Mouse (Mus musculus): ENCODE data around the gene Trak1. TPM values are rescaled to one million over a fixed set of nuclear protein-coding genes. Genes with fewer than 3 reads are reported as not detected.

Trak1 gene
- polyA plus RNA-seq, 1 experiment from 2014 or later, result 52.9 TPM

GRCm38 (mm10) chr9:121376094-121376493 lies 78.8 kb downstream of the Trak1 start:
- Histone ChIP-seq H3K4me2 (no peak overlapping the region), H3K9ac (replicated peaks) (no peak overlapping the region), H3K27ac (replicated peaks) (0 out of 2 replicates have a peak overlapping the region, but pooled peaks have one; percentile 3), H3K27me3 (replicated peaks) (no peaks in the 10 kb centered on the region), H3K9me3 (replicated peaks) (no peaks in the 10 kb centered on the region), H3K4me1 (peaks cover 39% of the 10 kb centered on the region), H3K36me3 (no peaks in the 10 kb centered on the region), H3K4me3 (replicated peaks) (no peak overlapping the region)
- 78% methylated on average over 5 of the region's 5 CpGs for WGBS
- no peak for ATAC-seq (ENCODE audit: low FRiP score)

- H3K4me1 ChIP-seq, result peaks cover 15% of the 10 kb centered on the region
- no peak overlapping the region for H3K9ac ChIP-seq (replicated peaks)
- no peaks in the 10 kb centered on the region for H3K9me3 ChIP-seq (replicated peaks)
- 88% methylated on average over 11 of the region's 11 CpGs for WGBS
- no peak for ATAC-seq (ENCODE audit: low FRiP score)
- H3K4me3 ChIP-seq (replicated peaks), result no peak overlapping the region
- H3K4me2 ChIP-seq, result no peak overlapping the region
- no peak overlapping the region for H3K27ac ChIP-seq (replicated peaks)
- no peaks in the 10 kb centered on the region for H3K36me3 ChIP-seq
- no peaks in the 10 kb centered on the region for H3K27me3 ChIP-seq (replicated peaks)
Observed at GRCm38 (mm10) chr9:121380310-121380920, 83.1 kb downstream of the Trak1 start.

DNA sequence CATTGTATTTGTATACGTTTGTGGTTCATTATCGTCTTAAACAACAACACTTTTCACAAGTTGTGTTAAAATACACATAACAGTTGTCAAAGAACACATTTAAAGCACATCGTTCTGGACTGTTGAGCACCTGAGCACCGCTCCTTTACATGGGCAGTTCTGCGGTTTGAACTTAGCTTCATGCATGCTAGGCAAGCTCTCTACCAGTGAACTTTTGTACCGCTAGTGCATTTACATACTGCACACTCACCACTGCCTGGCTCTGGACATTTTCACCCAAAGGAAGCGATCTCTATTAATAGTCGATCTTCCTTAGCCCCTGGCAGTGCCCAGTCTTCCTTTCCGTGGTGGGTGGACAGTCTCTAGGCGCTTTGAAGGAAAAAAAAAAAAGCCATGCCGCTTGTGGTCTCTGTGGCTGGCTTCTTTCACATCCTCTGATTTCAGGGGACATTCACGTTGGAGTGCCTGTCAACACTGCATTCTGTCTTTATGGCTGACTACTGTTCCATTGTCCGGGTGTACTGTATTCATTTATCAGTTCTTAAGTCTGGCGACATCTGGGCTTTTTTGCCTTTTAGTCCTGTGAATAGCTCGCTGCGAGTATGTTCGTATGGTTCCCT lies 84.5 kb downstream of the Trak1 start:
- 70% methylated on average over 17 of the region's 17 CpGs for WGBS
- no peaks in the 10 kb centered on the region for H3K9me3 ChIP-seq (replicated peaks)
- H3K27me3 ChIP-seq (replicated peaks), result no peaks in the 10 kb centered on the region
- H3K9ac ChIP-seq (replicated peaks), result no peak overlapping the region
- H3K4me3 ChIP-seq (replicated peaks), result no peak overlapping the region
- ATAC-seq (ENCODE audit: low FRiP score), result no peak
- H3K36me3 ChIP-seq, result no peaks in the 10 kb centered on the region
- no peak overlapping the region for H3K4me2 ChIP-seq
- no peak overlapping the region; the same call in 1 of the 2 replicates for H3K27ac ChIP-seq (replicated peaks)
- peaks cover 22% of the 10 kb centered on the region for H3K4me1 ChIP-seq

GRCm38 (mm10) chr9:121382568-121382967 lies 85.3 kb downstream of the Trak1 start:
- no peaks in the 10 kb centered on the region for H3K36me3 ChIP-seq
- ATAC-seq (ENCODE audit: low FRiP score), result no peak
- no peak overlapping the region for H3K4me3 ChIP-seq (replicated peaks)
- H3K9me3 ChIP-seq (replicated peaks), result no peaks in the 10 kb centered on the region
- peaks cover 21% of the 10 kb centered on the region for H3K4me1 ChIP-seq
- 0 out of 2 replicates have a peak overlapping the region, but pooled peaks have one; percentile 24 for H3K27ac ChIP-seq (replicated peaks)
- H3K4me2 ChIP-seq, result no peak overlapping the region
- H3K27me3 ChIP-seq (replicated peaks), result no peaks in the 10 kb centered on the region
- no peak overlapping the region for H3K9ac ChIP-seq (replicated peaks)
- 91% methylated on average over 14 of the region's 14 CpGs for WGBS

DNA sequence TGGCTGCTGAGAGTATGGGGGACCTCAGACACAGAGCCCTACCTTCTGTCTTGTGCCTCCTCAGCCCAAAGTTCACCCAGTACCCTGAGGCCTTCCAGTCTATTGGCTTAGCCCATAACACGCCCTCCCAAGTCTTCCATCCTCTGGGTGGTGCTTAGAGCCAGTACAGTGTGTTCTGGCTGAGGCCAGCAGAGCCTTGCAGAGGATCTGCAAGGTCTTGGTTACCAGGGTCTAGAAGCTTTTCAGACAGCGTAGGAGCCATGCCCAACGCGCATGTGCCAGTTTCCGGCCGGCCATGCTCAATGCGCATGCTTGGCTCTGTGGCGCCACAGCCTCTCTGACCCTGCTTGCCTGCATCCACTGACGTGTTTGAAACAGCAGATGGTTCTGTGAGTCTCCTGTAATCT lies 85.9 kb downstream of the Trak1 start:
- H3K9ac ChIP-seq (replicated peaks), result no peak overlapping the region
- ATAC-seq (ENCODE audit: low FRiP score), result no peak

DNA sequence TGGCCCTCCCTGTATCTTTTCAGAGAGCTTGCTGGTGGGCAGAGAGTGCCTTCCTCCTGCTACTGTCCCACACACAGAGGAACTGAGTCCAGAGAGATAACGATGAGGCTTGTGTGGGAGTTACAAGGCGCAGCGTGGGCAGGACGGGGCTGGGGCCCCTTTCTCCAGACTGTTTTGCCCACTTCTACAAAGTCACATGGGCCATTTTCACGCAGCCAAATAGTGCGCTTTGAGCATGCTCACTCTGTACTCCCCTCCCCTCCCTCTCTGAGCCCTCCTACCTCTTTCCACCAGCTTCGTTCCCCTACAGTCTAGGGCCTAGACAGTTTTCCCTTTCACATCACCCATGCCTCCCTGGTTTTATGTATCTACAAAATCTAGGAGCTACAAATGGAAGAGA lies 87.3 kb downstream of the Trak1 start:
- Histone ChIP-seq H3K27ac (replicated peaks) (no peak overlapping the region), H3K4me1 (peaks cover 34% of the 10 kb centered on the region), H3K27me3 (replicated peaks) (no peaks in the 10 kb centered on the region), H3K9me3 (replicated peaks) (no peaks in the 10 kb centered on the region), H3K4me3 (replicated peaks) (no peak overlapping the region), H3K9ac (replicated peaks) (no peak overlapping the region), H3K36me3 (no peaks in the 10 kb centered on the region), H3K4me2 (no peak overlapping the region)
- WGBS, result 81% methylated on average over 7 of the region's 7 CpGs
- ATAC-seq (ENCODE audit: low FRiP score), result no peak

More for the DNA sequence above, 85.9 kb downstream of the Trak1 start:
- H3K27ac ChIP-seq (replicated peaks), result peak overlapping the region; percentile 24; the same call in 1 of the 2 replicates
- H3K4me1 ChIP-seq, result peaks cover 27% of the 10 kb centered on the region
- H3K36me3 ChIP-seq, result no peaks in the 10 kb centered on the region
- H3K4me3 ChIP-seq (replicated peaks), result no peak overlapping the region
- no peaks in the 10 kb centered on the region for H3K9me3 ChIP-seq (replicated peaks)
- no peak overlapping the region for H3K4me2 ChIP-seq
- no peaks in the 10 kb centered on the region for H3K27me3 ChIP-seq (replicated peaks)
- WGBS, result 89% methylated on average over 9 of the region's 9 CpGs

GRCm38 (mm10) chr9:121385091-121385748 lies 87.9 kb downstream of the Trak1 start:
- H3K9me3 ChIP-seq (replicated peaks), result no peaks in the 10 kb centered on the region
- WGBS, result 39% methylated on average over 16 of the region's 16 CpGs
- H3K4me2 ChIP-seq, result no peak overlapping the region
- no peak for ATAC-seq (ENCODE audit: low FRiP score)
- H3K9ac ChIP-seq (replicated peaks), result no peak overlapping the region
- no peak overlapping the region for H3K4me3 ChIP-seq (replicated peaks)
- no peaks in the 10 kb centered on the region for H3K36me3 ChIP-seq
- H3K4me1 ChIP-seq, result peaks cover 34% of the 10 kb centered on the region
- H3K27ac ChIP-seq (replicated peaks), result peak overlapping the region; percentile 49; the same call in 1 of the 2 replicates
- H3K27me3 ChIP-seq (replicated peaks), result no peaks in the 10 kb centered on the region

DNA sequence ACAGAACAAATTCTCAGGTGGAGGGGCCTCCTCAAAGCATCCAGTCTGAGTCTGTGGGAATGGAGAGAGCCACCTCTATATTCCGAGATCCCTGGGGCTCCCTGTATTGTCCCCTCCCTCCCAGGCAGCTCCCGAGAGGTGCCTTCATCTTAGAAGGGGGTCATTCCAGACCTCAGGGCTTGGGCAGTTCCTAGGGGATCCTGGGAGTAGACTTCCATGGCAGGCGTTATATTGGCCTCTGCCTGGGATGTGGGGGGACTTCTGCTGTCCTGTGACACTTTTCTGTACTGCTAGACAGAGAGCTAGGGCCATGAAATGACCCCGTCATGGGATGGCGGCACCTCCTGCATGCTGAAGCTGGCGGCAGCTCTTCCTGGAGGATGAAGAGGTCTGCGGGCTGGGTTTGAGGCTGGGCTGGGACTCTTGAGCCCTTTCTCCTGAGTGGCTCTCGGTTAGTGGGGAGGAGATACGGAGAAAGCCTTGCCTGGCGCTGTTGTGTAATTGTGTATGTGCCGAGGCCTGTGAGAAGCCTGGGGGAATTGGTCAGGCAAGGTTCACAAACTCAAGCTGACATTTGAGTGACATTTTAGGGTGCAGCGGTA lies 88.5 kb downstream of the Trak1 start:
- Histone ChIP-seq H3K27me3 (replicated peaks) (no peaks in the 10 kb centered on the region), H3K9ac (replicated peaks) (no peak overlapping the region), H3K4me2 (no peak overlapping the region), H3K36me3 (no peaks in the 10 kb centered on the region), H3K27ac (replicated peaks) (no peak overlapping the region), H3K4me1 (peaks cover 34% of the 10 kb centered on the region), H3K9me3 (replicated peaks) (no peaks in the 10 kb centered on the region), H3K4me3 (replicated peaks) (no peak overlapping the region)
- WGBS, result 84% methylated on average over 12 of the region's 12 CpGs
- ATAC-seq (ENCODE audit: low FRiP score), result no peak

DNA sequence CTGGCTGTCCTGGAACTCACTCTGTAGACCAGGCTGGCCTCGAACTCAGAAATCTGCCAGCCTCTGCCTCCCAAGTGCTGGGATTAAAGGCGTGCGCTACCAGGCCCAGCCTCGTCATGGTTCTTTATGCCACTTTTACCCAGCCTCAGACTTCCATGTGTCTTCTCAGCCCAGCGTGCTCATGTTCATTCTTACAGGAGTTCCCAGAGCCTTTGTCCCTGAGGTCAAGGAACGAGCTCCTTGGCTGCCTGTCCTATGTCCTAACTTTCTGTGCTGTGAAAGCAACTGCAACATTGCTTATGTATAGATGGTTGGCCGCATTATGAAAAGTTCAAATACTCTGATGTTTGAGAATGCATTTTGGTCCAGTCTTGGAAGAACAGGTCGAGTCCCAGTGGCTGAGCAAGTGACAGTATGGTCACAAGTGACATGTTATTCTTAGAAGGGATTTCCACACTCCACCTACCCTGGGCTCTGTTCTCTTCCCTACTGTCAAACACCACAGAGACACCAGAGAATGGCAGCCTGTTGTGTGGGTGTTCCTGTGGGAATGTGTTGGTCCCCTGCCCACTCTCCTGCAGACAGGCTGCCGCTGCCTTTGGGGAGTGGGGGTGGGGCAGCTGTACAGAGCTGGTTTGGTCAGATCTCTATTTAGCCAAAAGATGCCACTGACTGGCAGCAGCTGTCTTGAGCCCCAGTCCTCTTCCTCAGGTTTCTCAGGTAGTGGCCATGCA lies 90.4 kb downstream of the Trak1 start:
- no peak overlapping the region for H3K4me2 ChIP-seq
- H3K9ac ChIP-seq (replicated peaks), result no peak overlapping the region
- WGBS, result 75% methylated on average over 9 of the region's 9 CpGs
- no peaks in the 10 kb centered on the region for H3K9me3 ChIP-seq (replicated peaks)
- no peaks in the 10 kb centered on the region for H3K27me3 ChIP-seq (replicated peaks)
- H3K27ac ChIP-seq (replicated peaks), result no peak overlapping the region
- ATAC-seq (ENCODE audit: low FRiP score), result no peak
- peaks cover 29% of the 10 kb centered on the region for H3K4me1 ChIP-seq
- H3K4me3 ChIP-seq (replicated peaks), result no peak overlapping the region
- H3K36me3 ChIP-seq, result no peaks in the 10 kb centered on the region

- H3K9me3 ChIP-seq (replicated peaks), result no peaks in the 10 kb centered on the region
- H3K4me1 ChIP-seq, result peaks cover 29% of the 10 kb centered on the region
- H3K27ac ChIP-seq (replicated peaks), result no peak overlapping the region
- no peaks in the 10 kb centered on the region for H3K27me3 ChIP-seq (replicated peaks)
- no peak for ATAC-seq (ENCODE audit: low FRiP score)
- no peak overlapping the region for H3K4me3 ChIP-seq (replicated peaks)
- H3K9ac ChIP-seq (replicated peaks), result no peak overlapping the region
- peaks cover 3% of the 10 kb centered on the region; the same call in 1 of the 2 replicates for H3K36me3 ChIP-seq
- WGBS, result 62% methylated on average over 12 of the region's 13 CpGs
- no peak overlapping the region for H3K4me2 ChIP-seq
Observed at GRCm38 (mm10) chr9:121388273-121388931, 91.1 kb downstream of the Trak1 start.

DNA sequence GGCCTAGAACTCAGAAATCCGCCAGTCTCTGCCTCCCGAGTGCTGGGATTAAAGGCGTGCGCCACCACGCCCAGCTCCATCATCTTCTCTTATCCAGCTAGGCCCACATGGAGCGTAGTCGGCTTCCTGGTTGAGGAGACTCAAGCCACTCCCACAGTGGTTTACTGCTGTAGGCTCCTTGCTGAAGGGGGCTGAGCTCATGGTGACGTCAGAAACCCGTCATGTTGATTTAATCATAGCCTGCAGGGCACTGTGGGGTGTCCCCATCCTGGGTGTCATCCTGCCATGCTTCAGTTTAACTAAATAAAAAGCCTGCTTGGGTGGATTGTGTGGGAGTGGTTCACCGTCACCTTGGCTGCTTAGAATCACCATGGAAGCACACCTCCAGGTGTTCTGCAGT lies 92.0 kb downstream of the Trak1 start:
- no peak overlapping the region for H3K9ac ChIP-seq (replicated peaks)
- no peak for ATAC-seq (ENCODE audit: low FRiP score)
- H3K4me2 ChIP-seq, result no peak overlapping the region
- H3K27ac ChIP-seq (replicated peaks), result no peak overlapping the region
- H3K9me3 ChIP-seq (replicated peaks), result no peaks in the 10 kb centered on the region
- H3K4me1 ChIP-seq, result peaks cover 29% of the 10 kb centered on the region
- 86% methylated on average over 10 of the region's 10 CpGs for WGBS
- H3K36me3 ChIP-seq, result peaks cover 3% of the 10 kb centered on the region; the same call in 1 of the 2 replicates
- no peaks in the 10 kb centered on the region for H3K27me3 ChIP-seq (replicated peaks)
- H3K4me3 ChIP-seq (replicated peaks), result no peak overlapping the region
